Mouse (Mus musculus): ENCODE measurements around the gene Pdzrn3. TPM values are rescaled to one million over a fixed set of nuclear protein-coding genes. Genes with fewer than 3 reads are reported as not detected.
A peak's percentile ranks its signal among the peaks of the same experiment; 100 is the strongest.

Pdzrn3 gene
- total and polyA plus RNA-seq, 2 experiments from 2014 or later = 11.2 to 35.3 TPM

DNA sequence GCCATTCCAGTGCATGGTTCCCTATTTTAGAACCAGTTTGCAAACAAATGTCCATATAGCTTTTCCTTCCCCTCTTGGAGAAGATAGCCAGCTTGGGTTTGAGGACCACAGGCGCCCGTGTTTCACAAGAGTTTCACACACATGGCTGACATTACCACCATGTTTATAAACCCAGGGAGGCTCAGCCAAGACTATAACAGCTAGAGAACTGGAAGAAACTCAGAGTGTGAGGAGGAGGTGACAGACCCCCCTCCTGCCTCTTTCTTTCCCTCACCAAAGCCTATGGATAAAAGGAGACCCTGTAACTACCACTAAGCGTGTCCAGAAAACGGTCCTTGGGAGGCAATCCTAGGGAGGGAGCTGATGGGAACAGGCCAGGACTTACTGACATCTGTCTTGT lies 159.5 kb downstream of the Pdzrn3 start:
- ATAC-seq (no peak), DNase-seq (ENCODE audit: low spot score) (no peak)
- no peak for TF ChIP-seq CTCF (IDR thresholded peaks at IDR 0.05; ENCODE audit: low read depth)
- no peak overlapping the region for H3K4me2 ChIP-seq (ENCODE audit: low read depth, low read length)
- no peaks in the 10 kb centered on the region for H3K36me3 ChIP-seq (ENCODE audit: insufficient read depth, low read length)
- H3K9ac ChIP-seq (replicated peaks; ENCODE audit: low read length) = no peak overlapping the region
- H3K9me3 ChIP-seq (ENCODE audit: low read length) = no peaks in the 10 kb centered on the region
- whole genome bisulfite sequencing = 63% methylated on average over 4 of the region's 4 CpGs
- no peaks in the 10 kb centered on the region for H3K27me3 ChIP-seq (ENCODE audit: insufficient read depth, low read length)
- no peaks in the 10 kb centered on the region for H3K4me1 ChIP-seq (ENCODE audit: insufficient read depth, low read length)
- no peak overlapping the region for H3K4me3 ChIP-seq (ENCODE audit: low read length)
- H3K27ac ChIP-seq = no peak overlapping the region

DNA sequence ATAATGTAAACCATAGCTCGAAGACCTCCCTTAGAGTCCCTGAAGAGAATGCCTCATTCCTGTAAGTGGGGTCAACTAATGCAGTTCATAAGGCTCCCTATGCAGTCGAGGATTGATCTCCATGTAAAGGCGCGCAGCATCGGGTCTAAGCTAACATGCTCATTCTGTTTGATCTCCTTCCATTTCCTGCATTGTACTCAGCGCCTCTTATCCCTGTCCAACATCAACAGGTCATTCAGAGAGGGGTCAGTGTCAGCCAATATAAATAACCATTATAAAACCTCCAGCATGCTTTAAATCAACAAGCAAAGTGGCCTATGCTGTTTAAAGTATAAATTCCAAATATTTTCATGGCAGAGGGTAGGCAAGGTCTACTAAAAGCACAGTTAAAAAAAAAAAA lies 159.9 kb downstream of the Pdzrn3 start:
- Histone ChIP-seq H3K4me1 (ENCODE audit: insufficient read depth, low read length) (no peaks in the 10 kb centered on the region), H3K9ac (replicated peaks; ENCODE audit: low read length) (no peak overlapping the region), H3K27me3 (ENCODE audit: insufficient read depth, low read length) (no peaks in the 10 kb centered on the region), H3K36me3 (ENCODE audit: insufficient read depth, low read length) (no peaks in the 10 kb centered on the region), H3K4me2 (ENCODE audit: low read depth, low read length) (no peak overlapping the region), H3K9me3 (ENCODE audit: low read length) (no peaks in the 10 kb centered on the region), H3K4me3 (ENCODE audit: low read length) (no peak overlapping the region), H3K27ac (no peak overlapping the region)
- DNase-seq (ENCODE audit: low spot score) = no peak
- no peak for TF ChIP-seq CTCF (IDR thresholded peaks at IDR 0.05; ENCODE audit: low read depth)
- ATAC-seq = no peak
- WGBS = 73% methylated on average over 6 of the region's 6 CpGs

DNA sequence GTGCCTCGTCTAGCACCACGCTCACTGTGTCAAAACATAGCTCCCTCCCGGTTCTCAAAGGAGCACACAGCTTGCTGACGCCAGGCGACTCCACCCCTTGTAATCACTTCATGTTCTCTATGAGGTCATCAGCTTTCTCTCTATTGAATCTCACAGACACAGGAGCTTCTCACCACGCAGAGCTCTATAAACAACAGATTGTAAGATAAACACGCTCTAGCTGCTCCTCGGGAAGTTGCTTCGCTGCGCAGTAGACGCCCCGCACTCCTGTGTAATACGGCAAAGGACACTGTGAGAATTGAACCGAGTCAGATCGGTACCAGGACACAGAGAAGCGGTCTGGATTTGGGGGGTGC lies 162.3 kb downstream of the Pdzrn3 start:
- H3K9ac ChIP-seq (replicated peaks; ENCODE audit: low read length) = no peak overlapping the region
- no peak overlapping the region for H3K4me2 ChIP-seq (ENCODE audit: low read depth, low read length)
- no peaks in the 10 kb centered on the region for H3K4me1 ChIP-seq (ENCODE audit: insufficient read depth, low read length)
- ATAC-seq (no peak), DNase-seq (ENCODE audit: low spot score) (no peak)
- no peaks in the 10 kb centered on the region for H3K9me3 ChIP-seq (ENCODE audit: low read length)
- TF ChIP-seq CTCF (IDR thresholded peaks at IDR 0.05; ENCODE audit: low read depth) = no peak
- no peak overlapping the region for H3K27ac ChIP-seq
- H3K36me3 ChIP-seq (ENCODE audit: insufficient read depth, low read length) = no peaks in the 10 kb centered on the region
- H3K4me3 ChIP-seq (ENCODE audit: low read length) = no peak overlapping the region
- WGBS = 58% methylated on average over 16 of the region's 16 CpGs
- H3K27me3 ChIP-seq (ENCODE audit: insufficient read depth, low read length) = no peaks in the 10 kb centered on the region

DNA sequence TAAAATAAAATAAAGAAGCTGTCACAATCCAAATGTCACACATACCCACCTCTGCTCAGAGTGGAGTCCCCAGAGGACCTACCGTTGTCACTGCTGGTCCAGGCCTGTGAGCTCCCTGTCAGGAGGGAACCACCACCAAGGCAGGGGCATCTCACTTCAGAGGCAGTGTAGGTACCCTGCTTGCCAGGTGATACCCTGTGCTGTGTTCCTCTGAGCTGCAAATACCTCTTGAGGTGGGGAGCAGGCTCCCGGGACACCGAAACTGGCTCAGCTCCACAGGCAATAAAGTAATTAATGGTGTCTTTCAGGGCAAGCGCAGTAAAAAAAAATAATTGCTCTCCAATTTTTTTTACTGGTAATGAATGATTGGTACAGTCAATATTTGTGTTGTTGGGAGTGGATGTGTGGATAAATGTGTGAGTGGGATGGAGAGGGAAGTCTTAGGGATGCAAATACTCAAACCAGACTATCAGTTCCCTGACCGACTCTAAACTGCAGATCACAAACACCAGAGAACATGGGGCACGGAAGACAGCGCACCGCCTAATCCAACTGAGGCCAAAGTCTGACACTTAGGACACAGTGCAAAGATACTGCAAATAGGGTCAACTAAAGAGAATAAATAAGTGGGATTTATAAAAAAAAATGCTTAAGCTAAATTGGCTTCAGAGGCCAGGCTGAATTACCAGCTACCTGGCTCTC lies 162.8 kb downstream of the Pdzrn3 start:
- no peak overlapping the region for H3K4me2 ChIP-seq (ENCODE audit: low read depth, low read length)
- DNase-seq (ENCODE audit: low spot score) (no peak), ATAC-seq (no peak)
- H3K36me3 ChIP-seq (ENCODE audit: insufficient read depth, low read length) = no peaks in the 10 kb centered on the region
- no peak for TF ChIP-seq CTCF (IDR thresholded peaks at IDR 0.05; ENCODE audit: low read depth)
- 80% methylated on average over 8 of the region's 8 CpGs for WGBS
- H3K4me1 ChIP-seq (ENCODE audit: insufficient read depth, low read length) = no peaks in the 10 kb centered on the region
- no peak overlapping the region for H3K27ac ChIP-seq
- no peaks in the 10 kb centered on the region for H3K27me3 ChIP-seq (ENCODE audit: insufficient read depth, low read length)
- no peaks in the 10 kb centered on the region for H3K9me3 ChIP-seq (ENCODE audit: low read length)
- H3K9ac ChIP-seq (replicated peaks; ENCODE audit: low read length) = no peak overlapping the region
- no peak overlapping the region for H3K4me3 ChIP-seq (ENCODE audit: low read length)

DNA sequence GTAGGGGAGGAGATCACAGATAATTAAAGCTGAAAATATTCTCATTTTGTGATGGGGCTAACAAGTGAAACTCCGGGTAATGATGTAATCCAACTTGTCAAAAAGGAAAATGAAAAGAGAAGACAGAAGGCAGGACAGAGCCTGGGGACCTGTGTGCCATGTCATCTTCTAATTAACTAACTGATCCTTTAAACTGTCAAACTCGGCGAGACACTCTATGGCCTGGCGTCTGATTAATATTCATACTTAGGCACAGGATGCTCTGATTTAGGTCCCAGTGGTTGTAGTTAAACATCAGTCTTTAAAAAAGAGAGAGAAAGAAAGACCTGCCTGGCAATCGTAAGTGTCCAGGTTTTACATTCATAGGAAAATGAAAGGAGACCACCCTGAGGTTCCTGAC lies 164.6 kb downstream of the Pdzrn3 start:
- no peak for TF ChIP-seq CTCF (IDR thresholded peaks at IDR 0.05; ENCODE audit: low read depth)
- H3K27me3 ChIP-seq (ENCODE audit: insufficient read depth, low read length) = no peaks in the 10 kb centered on the region
- H3K9ac ChIP-seq (replicated peaks; ENCODE audit: low read length) = no peak overlapping the region
- DNase-seq (ENCODE audit: low spot score) (no peak), ATAC-seq (no peak)
- no peak overlapping the region for H3K27ac ChIP-seq
- WGBS = 49% methylated on average over 5 of the region's 5 CpGs
- H3K9me3 ChIP-seq (ENCODE audit: low read length) = no peaks in the 10 kb centered on the region
- H3K4me2 ChIP-seq (ENCODE audit: low read depth, low read length) = no peak overlapping the region
- no peaks in the 10 kb centered on the region for H3K36me3 ChIP-seq (ENCODE audit: insufficient read depth, low read length)
- no peak overlapping the region for H3K4me3 ChIP-seq (ENCODE audit: low read length)
- no peaks in the 10 kb centered on the region for H3K4me1 ChIP-seq (ENCODE audit: insufficient read depth, low read length)

DNA sequence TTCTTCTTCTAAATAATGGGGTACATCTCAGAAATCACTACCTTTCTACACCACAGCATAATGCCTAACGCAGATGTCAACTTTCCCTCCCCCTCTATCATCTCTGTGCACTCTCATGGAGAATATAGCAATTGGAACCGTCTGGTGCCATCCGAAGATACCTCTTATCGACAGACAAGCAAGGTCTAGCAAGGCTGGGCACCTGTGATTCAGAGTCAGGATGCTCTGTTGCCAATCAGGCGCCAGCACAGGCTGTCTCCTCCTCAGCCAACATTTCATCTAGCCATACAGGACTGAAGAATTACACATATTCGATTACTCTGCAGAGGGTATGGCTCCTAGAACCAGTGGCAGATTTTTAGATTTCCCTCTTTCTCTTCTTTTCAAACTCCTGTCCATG lies 165.6 kb downstream of the Pdzrn3 start:
- no peaks in the 10 kb centered on the region for H3K36me3 ChIP-seq (ENCODE audit: insufficient read depth, low read length)
- WGBS = 79% methylated on average over 6 of the region's 6 CpGs
- no peak for TF ChIP-seq CTCF (IDR thresholded peaks at IDR 0.05; ENCODE audit: low read depth)
- H3K4me2 ChIP-seq (ENCODE audit: low read depth, low read length) = no peak overlapping the region
- H3K4me1 ChIP-seq (ENCODE audit: insufficient read depth, low read length) = no peaks in the 10 kb centered on the region
- H3K27me3 ChIP-seq (ENCODE audit: insufficient read depth, low read length) = no peaks in the 10 kb centered on the region
- no peak overlapping the region for H3K9ac ChIP-seq (replicated peaks; ENCODE audit: low read length)
- no peak for ATAC-seq
- no peak for DNase-seq (ENCODE audit: low spot score)
- no peak overlapping the region for H3K27ac ChIP-seq
- no peak overlapping the region for H3K4me3 ChIP-seq (ENCODE audit: low read length)
- H3K9me3 ChIP-seq (ENCODE audit: low read length) = no peaks in the 10 kb centered on the region

DNA sequence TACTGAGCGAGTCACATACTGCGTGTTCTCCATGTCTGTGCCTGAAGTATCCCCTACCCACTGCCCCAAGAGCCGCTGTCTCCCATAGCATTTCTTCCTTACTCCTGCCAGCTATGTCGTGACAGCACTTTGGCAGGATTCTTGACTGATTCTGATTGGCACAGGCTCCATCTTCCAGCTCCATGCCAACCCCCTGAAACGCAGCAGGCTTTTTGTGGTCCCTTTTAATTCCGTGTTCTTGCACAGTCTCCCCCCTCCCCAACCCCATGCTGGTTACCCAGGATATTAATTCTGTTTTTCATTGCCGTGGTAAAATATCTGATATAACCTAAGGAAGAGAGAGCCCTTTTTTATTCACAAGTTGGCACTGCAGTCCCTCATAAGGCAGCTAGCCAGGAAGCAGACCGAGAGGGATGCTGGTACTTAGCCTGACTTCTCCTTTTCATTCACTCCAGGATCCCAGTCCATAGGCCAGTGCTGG lies 166.3 kb downstream of the Pdzrn3 start:
- no peak overlapping the region for H3K9ac ChIP-seq (replicated peaks; ENCODE audit: low read length)
- no peaks in the 10 kb centered on the region for H3K27me3 ChIP-seq (ENCODE audit: insufficient read depth, low read length)
- H3K9me3 ChIP-seq (ENCODE audit: low read length) = no peaks in the 10 kb centered on the region
- H3K27ac ChIP-seq = peak overlapping the region; percentile 37; the same call in 1 of the 2 replicates
- ATAC-seq = peak; percentile 85
- H3K4me1 ChIP-seq (ENCODE audit: insufficient read depth, low read length) = no peaks in the 10 kb centered on the region
- H3K4me2 ChIP-seq (ENCODE audit: low read depth, low read length) = no peak overlapping the region
- WGBS = 36% methylated on average over 8 of the region's 8 CpGs
- H3K4me3 ChIP-seq (ENCODE audit: low read length) = no peak overlapping the region
- no peak for TF ChIP-seq CTCF (IDR thresholded peaks at IDR 0.05; ENCODE audit: low read depth)
- no peaks in the 10 kb centered on the region for H3K36me3 ChIP-seq (ENCODE audit: insufficient read depth, low read length)
- DNase-seq (ENCODE audit: low spot score) = peak; percentile 84

Data from hindbrain, postnatal 0 days (tissue).